Mouse (Mus musculus) thymus, postnatal 25 days (tissue): Measurements from ENCODE around the gene Olfm2.

Experiments
- DNase-seq: peaks from one replicate; pipeline ENCODE4 v3.0.0; 2022

Gene Olfm2

DNA sequence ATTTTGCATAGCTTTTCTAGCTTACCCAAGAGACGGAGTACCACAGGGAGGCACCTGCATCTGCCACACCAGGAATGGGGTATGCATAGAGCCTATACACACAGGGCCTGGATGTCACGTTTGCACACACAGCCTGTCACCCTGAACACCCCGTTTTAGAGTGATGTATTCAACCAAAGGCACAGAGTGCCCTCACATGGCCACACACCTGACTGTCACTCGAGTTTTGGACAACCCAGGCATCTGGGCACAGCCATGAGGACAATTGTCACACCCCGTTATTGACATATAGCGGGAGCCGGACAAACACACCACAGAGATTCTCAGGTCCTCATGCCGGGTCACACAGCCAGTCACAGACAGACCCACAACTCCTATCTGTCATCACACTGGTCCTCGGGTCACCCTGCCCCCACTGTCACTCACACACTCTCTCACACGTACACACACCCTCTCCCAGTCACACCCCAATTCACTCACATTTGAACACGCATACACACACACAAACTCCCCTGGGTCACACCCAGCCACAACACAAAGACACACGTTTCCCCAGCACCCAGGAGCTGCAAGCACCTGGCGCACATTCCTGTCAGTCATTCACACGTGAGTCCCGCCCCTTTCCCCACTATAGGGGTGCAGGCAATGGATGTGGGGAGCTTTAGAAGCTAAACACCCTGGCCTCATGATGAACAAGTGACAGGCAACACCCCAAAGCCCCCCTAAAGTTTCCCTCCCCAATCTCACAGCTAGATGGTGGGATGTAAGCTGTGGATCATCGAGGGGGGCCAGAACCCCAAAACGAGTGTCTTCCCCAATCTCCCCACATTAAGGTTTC lies 801 bp downstream of the Olfm2 start:
- no peak for DNase-seq

DNA sequence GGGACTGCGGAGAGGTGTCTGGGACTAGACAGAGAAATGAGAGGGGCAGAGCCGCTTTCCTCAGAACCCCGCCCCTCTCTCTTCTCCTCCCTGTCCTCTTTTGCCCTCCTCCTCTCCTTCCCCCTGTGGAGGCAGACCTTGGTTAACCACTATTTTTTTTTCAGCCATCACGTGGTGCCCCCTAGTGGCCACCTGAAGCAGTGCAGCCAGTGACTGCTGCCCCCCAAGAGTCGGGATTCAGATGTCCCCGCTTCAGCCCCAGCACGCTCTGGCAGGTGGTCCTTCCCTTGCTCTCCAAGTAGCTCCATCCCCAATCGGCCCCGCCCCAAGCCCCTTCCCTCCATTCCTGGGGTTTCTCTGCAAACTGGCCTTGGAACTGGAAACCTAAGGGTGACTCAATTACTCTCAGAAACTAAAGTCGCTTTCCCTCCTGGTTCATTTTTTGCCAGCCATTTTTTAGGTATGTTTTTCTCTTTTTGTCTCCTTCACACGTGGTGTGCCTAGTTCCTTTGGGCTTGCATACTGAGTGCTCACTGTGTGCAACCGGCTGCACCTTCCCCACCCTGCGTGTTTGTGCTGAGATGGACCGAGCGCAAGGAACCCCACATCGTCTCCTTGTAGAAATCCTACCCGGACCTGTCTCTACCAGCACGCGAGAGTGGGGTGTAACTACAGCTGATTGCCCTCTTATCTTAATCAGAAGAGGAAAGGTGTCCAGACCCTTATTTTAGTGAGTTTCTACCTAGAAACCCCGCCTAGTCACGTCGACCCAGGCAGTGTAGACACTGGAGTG lies 2.0 kb downstream of the Olfm2 start:
- DNase-seq, result peak; percentile 39

DNA sequence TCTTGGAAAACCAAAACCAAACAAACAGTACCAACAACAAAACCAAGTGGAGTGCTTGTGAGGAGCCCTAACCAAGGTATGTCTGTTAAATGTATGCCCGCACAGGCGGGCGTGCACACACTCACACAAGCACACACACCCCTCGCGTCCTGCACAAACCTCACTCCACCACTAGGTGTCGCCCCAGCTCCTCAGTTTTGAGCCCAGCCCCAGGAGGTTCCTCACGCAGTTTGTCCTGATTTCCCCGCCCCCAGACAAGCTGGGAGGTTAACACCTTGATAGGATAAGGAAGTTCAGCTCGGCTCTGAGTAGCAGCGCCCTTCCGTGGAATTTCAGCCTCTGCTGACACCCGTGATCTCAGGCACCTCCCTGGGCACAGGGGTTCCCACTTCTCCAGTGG lies 5.7 kb downstream of the Olfm2 start:
- DNase-seq, result peak; percentile 75

DNA sequence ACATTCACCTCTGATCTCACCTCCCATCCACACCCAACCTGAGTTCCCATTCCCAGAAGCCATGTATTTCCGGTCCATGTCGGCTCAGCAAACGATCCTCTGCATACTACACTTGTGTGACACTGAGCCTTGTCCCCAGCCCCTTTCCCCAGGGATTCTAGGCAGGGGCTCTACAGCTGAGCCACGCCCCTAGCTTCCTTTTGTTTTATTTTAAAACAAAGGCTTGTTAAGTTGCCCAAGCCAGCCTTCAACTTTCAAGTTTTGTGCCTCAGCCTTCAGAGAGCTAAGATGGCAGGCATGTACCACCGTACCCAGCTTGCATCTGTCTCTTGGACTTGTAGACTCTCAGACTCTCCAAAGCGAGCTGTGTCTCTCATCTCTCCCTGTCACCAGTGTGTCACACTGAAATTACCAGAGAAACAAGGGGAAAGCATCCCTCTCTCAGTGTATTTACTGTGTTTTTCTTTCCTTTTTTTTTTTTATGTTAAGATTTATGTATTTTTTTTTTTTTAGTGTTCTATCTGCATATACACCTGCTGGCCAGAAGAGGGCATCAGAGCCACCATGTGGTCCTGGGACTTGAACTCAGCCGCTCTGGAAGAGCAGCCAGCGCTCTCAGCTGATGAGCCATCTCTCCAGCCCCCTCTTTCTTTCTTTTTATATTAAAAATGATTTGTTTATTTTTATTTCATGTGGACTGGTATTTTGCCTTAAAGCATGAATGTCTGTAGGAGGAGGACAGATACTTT lies 7.7 kb downstream of the Olfm2 start:
- no peak for DNase-seq

DNA sequence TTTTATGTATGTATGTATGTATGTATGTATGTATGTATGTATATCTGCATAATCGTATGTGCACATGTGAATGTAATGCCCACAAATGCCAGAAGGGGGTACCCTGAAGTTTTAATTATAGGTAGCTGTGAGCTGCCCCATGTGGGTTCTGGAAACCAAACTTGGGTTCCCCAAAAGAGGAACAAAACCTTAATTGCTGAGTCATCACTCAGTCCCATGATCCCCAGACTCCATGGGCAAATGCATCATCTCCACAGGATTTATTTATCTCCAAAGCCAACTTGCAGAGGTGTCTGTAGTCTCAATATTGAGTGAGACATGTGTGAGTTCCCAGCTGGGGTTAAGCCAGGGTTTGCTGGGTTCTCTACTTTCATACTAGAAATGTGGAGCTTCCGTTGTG lies 8.9 kb downstream of the Olfm2 start:
- DNase-seq, result no peak

DNA sequence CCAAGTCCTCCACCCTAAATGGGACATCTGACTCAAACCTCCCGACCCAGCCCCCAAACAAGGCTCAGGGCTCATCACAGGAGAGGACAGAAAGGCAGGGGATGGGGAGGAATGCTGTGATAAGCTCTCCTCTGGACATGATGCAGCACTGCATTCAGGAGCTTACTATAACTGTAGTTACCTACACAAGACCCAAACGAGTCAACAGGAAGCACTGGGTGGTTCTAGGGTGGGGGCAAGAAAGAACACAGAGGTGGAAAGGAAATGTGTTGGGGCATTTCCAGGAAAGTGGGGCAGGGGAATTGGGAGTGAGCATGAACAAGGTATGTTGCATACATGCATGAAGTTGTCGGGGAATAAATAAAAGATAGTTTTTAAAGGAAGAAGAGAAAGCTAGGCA lies 11.5 kb downstream of the Olfm2 start:
- no peak for DNase-seq

DNA sequence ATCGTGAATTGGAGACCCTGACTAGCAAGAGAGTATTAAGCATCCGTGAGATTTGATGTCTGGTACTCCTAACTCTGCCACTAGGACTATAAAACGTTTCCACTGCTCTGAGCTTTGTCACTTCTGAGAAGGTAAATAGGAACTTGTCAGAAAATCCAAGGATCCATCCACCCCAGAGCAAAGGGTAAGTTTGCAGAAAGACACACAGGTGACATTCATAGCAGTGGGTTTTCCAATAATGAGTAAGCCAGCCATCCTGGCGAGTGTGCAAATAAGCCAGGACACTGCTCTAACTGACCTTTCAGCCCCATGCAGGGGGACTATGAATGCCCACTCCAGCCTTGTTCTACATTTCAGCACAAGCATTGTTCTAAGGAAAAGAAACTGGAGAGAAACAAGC lies 14.4 kb downstream of the Olfm2 start:
- no peak for DNase-seq

DNA sequence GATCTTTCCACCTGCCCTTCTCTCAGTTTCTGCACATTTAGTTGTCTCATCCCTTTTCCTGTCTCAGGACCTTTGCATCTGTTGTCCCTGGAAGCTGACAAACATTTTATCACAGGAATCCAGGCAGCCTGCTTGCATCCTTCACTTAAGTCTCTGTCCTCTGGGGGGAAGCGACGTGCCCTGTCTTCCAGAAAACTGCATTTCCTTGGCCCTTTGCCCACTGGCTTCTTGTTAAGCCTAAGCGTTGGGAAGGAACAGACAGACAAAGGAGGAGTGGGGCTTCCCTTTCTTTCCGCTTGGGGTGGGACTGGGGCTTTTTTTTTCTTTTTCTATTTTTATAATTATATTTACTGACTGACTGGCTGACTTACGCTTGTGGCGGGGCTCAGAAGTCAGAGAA lies 16.7 kb downstream of the Olfm2 start:
- DNase-seq, result no peak

DNA sequence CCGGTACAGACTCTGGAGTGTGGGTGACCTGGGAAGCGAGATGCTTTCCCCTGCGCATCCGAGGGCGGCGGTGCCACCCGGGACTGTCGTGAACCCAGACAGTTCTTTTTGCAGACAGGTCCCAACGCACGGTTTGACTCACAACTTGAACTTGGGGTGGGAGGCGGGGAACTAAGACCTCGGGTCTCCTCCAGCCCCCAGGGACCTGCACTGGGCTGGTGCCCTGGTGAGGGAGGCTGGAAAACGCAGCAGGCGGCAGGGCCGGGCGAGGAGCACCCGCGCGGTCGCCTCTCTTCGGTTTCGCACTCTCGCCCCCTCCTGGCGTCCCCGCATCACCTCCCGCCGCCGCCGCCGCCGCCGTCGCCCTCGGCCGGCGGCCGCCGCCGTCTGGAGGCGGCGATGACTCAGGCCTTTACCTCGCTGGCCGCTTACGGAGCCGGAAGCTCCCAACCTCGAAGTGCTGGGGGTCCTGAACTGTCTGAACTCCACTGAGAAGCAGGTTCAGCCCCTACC lies 18.5 kb downstream of the Olfm2 start:
- DNase-seq, result peak; percentile 53

DNA sequence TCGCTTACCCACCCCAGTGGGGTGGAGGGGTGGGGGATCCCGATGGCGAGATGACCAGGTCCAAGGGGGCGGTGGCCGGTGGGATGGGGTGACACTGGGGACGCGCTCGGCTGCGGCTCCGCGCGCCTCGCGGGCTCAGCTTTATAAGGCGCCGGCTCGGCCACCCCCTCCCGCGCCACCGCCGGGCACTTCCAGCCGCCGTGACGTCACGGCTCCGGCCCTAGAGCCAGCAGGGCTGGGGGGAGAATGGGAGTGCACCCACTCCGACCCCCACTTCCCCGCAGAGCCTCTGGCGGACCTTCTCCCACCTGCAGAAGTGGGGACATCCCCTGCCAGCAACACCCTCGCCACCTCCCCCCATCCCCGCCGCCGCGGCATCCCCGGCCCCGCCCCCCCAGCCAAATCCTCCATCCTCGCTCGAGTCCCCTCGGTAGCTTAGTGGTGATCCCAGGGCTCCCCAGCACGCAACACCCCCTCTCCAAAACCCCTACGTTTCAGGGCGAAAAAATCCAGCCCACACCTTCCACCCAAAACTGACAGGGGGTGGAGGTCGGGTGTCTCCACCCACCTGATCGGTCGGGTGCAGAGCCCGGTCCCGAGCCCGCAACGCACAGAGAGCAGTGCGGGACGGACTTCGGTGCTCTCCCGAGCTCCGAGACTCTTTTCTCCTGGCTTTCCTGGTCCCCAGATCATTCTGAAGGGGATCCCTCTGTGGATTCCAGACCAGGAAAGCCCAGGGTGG lies 19.1 kb downstream of the Olfm2 start:
- no peak for DNase-seq

DNA sequence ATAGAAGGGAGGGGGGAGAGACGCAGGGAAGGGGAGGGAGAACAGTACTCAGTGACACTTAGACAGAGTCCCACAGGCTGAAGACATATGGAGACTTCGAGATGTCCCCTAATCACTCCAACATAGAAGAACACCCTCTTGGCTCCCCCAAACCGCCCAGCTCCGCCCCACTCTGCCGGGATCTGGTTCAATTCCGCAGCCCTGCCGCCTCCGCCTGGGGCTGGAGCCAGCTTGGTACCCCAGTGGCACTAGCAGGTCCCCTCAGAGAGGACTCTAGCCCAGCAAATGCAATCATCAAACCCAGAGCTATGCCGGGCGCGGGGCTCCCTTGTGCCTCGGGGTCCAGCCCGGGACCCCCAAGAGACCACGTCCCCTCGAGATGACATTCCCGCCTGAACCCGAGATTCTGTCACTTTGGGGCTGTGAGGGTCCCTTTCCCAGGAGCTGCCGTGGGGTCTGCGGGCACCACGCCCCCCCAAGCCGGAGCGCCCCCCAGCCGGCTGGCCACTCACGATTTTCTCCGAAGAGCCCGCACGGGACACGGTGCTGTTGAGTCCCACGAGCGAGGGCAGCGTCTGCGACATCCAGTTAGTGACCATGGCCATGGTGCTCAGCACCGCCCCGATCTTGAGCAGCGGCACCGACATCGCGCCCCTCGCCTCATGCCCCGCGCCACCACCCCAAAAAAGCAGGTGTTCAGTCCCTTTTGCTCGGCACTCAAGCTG lies 19.9 kb downstream of the Olfm2 start:
- DNase-seq, result no peak

DNA sequence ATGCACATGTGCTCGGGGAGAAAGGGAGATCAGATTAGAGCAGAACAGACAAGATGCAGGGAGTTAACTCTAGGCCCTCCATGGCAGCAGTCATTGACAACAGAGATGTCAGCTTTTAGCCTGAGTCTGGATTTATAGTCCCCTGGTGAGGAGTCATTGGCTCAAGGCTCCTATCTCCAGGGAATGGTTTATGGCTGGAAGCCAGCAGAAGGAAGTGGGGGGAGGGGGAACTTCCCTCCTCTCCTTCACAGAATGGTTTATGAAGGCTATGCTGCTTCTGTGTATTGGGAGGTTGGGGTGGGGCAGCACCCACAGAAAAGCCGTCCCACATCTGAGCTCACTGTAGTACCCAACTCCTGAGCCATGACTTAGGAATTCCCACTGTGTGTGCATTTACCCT lies 24.6 kb downstream of the Olfm2 start:
- DNase-seq, result no peak

DNA sequence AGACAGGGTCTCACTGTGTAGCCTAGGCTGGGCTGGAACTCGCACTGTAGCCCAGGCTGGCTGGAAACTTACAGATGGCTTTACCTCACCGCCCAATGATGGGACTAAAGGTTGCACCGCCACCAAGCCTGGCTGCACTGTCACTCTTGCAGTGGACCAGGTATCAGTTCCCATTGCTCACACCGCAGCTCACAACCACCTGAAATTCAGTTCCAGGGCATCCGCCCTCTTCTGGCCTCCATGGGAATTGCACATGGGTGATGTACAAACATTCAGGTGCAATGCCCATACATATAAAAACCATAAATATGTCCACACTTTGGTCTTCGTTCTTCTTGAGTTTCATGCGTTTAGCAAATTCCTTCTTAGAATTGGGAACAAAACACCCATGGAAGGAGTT lies 30.8 kb downstream of the Olfm2 start:
- DNase-seq, result peak; percentile 19

DNA sequence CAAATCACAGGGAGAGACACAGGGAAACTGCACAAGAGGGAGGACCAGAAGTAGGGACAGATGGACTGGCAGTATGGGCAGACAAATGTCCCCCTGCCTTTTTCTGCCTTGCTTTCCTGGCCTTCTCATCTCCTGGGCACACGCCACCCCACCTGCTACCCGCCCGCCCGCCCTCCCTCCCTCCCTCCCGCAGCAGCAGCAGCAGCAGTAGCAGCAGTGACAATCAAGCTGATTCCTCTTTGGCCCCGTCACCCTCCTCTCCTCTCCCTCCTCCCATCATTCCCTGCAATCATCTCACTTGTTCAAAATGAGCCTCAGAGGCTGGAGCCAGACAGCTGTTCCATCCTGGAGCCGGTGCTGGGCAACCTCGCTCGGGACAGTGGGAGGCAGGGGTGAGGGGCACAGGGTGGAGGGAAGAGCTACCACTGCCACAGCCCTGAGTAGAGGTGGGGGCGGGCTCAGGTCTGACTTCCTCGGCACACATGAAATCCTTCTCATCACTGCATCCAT lies 32.6 kb downstream of the Olfm2 start:
- DNase-seq, result no peak

DNA sequence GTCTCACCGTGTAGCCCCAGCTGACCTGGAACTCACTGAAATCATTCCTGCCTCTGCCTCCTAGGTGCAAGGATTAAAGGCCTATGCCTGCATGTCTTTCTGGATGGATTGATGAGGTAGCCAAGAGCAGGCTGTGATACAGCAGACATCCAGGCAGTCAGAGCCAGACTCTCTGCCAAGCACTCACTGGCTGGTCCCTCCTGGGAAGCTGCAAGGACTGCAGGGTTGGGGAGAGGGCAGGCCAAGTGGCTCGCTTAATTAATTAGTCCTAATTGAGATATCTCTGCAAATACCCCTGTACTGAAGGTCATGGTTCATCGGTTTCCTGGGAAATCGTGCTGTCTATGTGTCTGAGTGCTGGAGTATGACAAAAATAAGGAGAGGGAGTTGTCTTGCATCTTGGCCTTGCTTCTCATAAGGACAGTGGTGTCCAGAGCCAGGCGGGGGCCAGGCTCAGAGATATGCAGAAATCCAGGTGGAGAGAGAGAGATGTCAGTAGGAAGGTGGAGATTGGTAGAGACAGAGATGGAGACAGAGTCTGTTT lies 33.1 kb downstream of the Olfm2 start:
- no peak for DNase-seq

DNA sequence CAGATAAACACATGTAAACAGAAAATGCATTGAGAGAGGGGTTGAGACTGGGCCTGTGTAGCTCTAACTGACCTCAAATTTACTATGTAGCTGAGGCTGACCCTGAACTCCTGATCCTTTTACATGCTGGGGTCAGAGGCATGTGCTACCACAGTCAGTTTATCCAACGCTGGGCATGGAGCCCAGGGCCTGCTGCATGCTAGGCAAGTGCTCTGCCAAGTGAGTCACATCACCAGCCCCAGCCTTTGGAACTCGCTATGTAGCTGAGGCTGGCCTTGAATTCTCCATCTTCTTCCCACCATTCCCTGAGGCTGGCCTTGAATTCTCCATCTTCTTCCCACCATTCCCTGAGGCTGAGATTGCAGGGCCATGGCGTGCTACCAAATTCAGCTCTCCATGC lies 35.7 kb downstream of the Olfm2 start:
- DNase-seq, result no peak

DNA sequence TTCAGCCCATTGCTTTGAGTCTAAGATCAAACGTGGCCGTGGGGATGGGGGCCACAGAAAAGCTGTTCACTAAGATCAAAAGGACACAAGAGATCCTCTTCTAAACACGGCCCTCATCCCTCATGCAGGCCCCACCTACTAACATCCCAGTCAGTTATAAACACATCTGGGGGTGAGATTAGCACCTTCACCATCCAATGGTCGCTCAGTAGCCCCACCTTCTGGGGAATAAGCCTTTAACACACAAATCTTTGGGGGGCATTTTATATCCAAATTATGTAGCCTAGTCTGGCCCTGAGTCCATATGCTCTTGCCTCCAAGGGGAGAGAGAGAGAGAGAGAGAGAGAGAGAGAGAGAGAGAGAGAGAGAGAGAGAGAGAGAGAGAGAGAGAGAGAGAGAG lies 40.2 kb downstream of the Olfm2 start:
- peak; percentile 30 for DNase-seq

DNA sequence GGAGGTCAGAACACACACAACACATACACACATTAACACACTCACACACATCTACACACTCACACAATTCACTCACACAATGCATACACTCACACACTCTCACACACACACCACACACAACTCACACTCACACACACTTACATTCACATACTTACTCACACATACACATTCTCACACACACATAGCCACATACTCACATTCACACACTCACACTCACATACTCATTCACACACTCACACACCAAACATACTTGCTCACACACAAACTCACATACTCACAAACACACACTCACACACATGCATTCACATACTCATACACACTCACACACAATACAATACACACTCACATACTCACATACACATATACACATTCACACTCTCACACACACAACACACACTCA lies 40.7 kb downstream of the Olfm2 start:
- no peak for DNase-seq

DNA sequence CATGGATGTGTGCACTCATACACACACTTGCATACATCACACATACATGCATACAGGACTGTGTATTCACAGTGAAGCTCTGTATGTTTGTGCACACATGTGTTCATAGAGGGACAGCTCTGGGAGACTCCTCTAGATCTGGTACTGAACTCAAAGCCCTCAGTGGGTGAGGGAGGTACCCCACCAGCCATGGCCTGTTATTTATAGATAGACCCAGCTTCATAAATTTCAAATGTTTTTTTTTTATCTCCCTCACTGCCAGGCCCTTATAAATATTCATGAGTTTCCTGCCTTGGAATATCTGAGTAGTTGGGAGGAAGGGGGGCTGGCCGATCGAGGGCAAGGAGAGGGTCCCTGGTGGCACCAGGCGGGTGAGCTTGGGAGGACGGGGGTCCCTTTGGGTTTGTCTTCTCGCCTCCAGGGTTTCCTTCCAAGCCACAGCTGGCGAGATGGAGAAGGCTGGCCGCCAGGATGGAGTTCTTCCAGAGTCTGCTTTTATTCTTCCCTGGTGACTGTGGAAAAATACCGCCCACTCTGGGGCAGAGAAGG lies 42.2 kb downstream of the Olfm2 start:
- no peak for DNase-seq

DNA sequence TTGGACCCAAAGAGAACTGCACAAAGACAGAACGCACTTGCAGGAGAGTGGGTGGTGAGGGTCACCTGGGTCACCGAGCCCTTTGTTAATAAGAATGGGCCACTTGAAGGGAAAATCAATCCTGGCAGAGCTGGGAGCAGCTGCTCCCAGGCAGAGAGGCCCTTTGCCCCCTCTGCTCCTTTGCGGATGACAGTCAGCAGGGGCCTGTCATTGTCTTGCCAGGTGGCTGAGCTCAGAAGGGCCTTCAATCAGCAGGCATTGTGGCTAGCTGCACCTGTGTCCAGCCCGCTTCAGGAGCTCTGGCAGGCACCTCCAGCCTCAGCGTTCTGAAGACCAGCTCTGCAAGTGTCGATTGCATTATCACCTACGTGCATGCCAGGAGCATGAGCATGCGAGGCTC lies 48.7 kb downstream of the Olfm2 start:
- no peak for DNase-seq

DNA sequence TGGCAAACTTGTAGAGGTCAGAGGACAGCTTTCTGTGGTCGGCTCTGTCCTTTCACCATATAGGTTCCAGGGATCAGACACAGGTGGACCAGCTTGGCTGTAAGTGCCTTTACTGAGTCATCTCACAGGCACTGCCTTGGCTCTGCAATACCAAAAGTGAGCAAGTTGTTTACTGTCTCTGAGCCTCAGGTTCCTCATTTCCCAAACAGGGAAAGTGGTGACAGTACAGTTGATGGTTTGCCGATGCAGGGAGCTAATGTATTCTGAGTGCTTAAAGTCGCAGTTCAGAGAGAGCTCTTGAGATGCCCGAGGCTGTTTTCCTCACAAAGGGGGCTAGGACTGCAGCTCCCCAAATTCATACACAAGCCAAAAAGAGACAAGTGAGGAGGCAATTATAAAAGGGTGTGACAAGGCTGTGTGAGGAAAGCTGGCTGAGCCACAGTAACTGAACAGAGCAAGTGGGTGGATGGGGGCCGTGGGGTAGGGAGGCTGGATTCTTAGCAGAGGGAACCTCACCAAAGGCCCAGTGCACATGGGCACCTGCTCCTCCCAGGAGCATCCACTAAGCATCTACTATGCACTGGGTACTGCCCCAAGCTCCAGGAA lies 49.9 kb downstream of the Olfm2 start:
- DNase-seq, result no peak
